Mouse (Mus musculus) testis, adult 2 months (tissue): ENCODE measurements around the gene 4930558C23Rik. TPM values are rescaled to one million over a fixed set of nuclear protein-coding genes. Genes with fewer than 3 reads are reported as not detected.
"Not testable (repeated sequence)": the region's sequence is repeated elsewhere in the genome, so short reads cannot be mapped to it uniquely, and the experiment has no call there.

Source experiments
- H3K27ac ChIP-seq: fragments of 200-500 bp; 2 replicates; pipeline ENCODE4 v1.5.1; 2012; ENCODE audit warnings: low read depth, low read length; ENCODE audit not compliant: control insufficient read depth, insufficient read depth
- H3K27me3 ChIP-seq: fragments of 200-500 bp; 2 replicates; pipeline ENCODE4 v1.6.1; 2012; ENCODE audit warnings: mild to moderate bottlenecking, low read length, moderate library complexity; ENCODE audit not compliant: control insufficient read depth, insufficient read depth
- H3K36me3 ChIP-seq: fragments of 200-500 bp; 2 replicates; pipeline ENCODE4 v1.6.1; 2012; ENCODE audit warnings: mild to moderate bottlenecking, low read length; ENCODE audit not compliant: control insufficient read depth, insufficient read depth
- H3K4me1 ChIP-seq: fragments of 200-500 bp; 2 replicates; pipeline ENCODE4 v1.6.1; 2012; ENCODE audit warnings: low read length; ENCODE audit not compliant: control insufficient read depth, insufficient read depth
- H3K4me3 ChIP-seq: fragments of 200-500 bp; 2 replicates; pipeline ENCODE4 v1.5.1; 2012; ENCODE audit warnings: low read depth, mild to moderate bottlenecking, low read length, moderate library complexity, mixed read lengths; ENCODE audit not compliant: control insufficient read depth
- CTCF ChIP-seq: fragments of 200-500 bp; IDR thresholded peaks from 2 replicates; pipeline ENCODE4 v1.5.1; 2012; ENCODE audit warnings: low read depth, mild to moderate bottlenecking, inconsistent platforms, low read length, moderate library complexity; ENCODE audit not compliant: control insufficient read depth, insufficient read depth, insufficient replicate concordance
- POLR2A ChIP-seq: fragments of 200-500 bp; IDR thresholded peaks from 2 replicates; pipeline ENCODE4 v1.6.1; 2012; ENCODE audit warnings: low read depth, mild to moderate bottlenecking, inconsistent platforms, low read length, moderate library complexity; ENCODE audit not compliant: control insufficient read depth
- polyA plus RNA-seq: library from polyadenylated mRNA; depleted of rRNA; stranded (reverse); fragments of >200 nt; gene quantifications from 2 replicates; pipeline ENCODE4 v1.2.3, GENCODE M21; 2012

4930558C23Rik gene
- polyA plus RNA-seq, 1 experiment: 300 TPM

DNA sequence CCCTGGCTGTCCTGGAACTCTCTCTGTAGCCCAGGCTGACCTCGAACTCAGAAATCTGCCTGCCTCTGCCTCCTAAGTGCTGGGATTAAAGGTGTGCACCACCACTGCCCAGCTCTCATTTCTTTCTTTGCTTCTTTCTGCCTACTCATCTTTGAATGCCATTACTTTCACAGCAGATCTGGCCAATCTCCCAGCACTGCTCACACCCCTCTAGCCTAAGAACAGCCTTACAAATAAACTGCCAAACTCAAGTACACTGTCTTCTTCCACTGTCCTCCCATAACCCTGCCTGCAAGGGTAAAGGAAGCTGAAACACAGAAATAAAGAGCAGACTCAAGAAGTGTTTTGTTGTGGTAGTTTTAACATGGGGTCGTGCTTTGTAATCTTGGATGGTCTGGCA, 44.9 kb downstream of the 4930558C23Rik start:
- Histone ChIP-seq H3K27me3 (no peaks in the 10 kb centered on the region), H3K4me3 (no peak overlapping the region), H3K27ac (no peak overlapping the region), H3K36me3 (peaks cover 4% of the 10 kb centered on the region), H3K4me1 (no peaks in the 10 kb centered on the region)
- no peak for TF ChIP-seq POLR2A
- TF ChIP-seq CTCF: no peak

- H3K4me1 ChIP-seq, H3K36me3 ChIP-seq, H3K27me3 ChIP-seq: not testable (repeated sequence)
- TF ChIP-seq POLR2A: peak; percentile 24; the same call in 1 of the 2 replicates
- Histone ChIP-seq H3K27ac (peak within 1 kb of the TSS; percentile 33; the same call in 1 of the 2 replicates), H3K4me3 (peak within 1 kb of the TSS; percentile 76)
Observed at GRCm38 (mm10) chr3:95356701-95357449, 45.8 kb downstream of the 4930558C23Rik start, which contains the start of gene Setdb1. Setdb1 (minus strand) TSS chr3:95357202.

- H3K36me3 ChIP-seq, H3K4me1 ChIP-seq, H3K27me3 ChIP-seq, H3K4me3 ChIP-seq, H3K27ac ChIP-seq: not testable (repeated sequence)
Observed at GRCm38 (mm10) chr3:95355911-95356544, 46.6 kb downstream of the 4930558C23Rik start.

- Histone ChIP-seq H3K36me3 (peaks cover 6% of the 10 kb centered on the region), H3K27me3 (no peaks in the 10 kb centered on the region), H3K4me1 (no peaks in the 10 kb centered on the region), H3K4me3 (no peak overlapping the region), H3K27ac (no peak overlapping the region)
- no peak for TF ChIP-seq CTCF
- no peak for TF ChIP-seq POLR2A
Observed at GRCm38 (mm10) chr3:95349491-95349890, 53.1 kb downstream of the 4930558C23Rik start.

- H3K36me3 ChIP-seq, H3K4me3 ChIP-seq, H3K27ac ChIP-seq, H3K4me1 ChIP-seq, H3K27me3 ChIP-seq: not testable (repeated sequence)
Observed at GRCm38 (mm10) chr3:95348343-95348742, 54.3 kb downstream of the 4930558C23Rik start.

DNA sequence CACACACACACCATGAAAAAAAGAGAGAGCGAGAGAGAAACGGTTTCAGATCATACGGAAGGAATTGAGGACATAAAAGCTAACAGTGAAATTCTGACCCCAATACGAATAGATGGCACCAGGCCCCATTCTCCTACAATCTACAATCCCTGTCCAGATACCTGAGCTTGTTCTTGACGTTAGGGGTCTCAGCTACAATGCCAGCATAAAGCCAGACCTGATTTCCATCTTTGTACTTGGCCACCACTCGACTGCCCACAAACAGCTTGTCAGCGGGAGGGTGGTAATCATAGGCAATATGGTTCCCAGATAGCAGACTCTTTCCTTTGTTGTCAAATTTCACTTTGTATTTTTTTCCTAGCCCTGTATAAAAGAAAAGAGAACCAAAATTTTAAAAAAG, 56.2 kb downstream of the 4930558C23Rik start:
- Histone ChIP-seq H3K4me3 (no peak overlapping the region), H3K36me3 (peaks cover 5% of the 10 kb centered on the region; the same call in 1 of the 2 replicates), H3K27ac (no peak overlapping the region), H3K27me3 (no peaks in the 10 kb centered on the region), H3K4me1 (no peaks in the 10 kb centered on the region)
- TF ChIP-seq CTCF (no peak), POLR2A (no peak)

DNA sequence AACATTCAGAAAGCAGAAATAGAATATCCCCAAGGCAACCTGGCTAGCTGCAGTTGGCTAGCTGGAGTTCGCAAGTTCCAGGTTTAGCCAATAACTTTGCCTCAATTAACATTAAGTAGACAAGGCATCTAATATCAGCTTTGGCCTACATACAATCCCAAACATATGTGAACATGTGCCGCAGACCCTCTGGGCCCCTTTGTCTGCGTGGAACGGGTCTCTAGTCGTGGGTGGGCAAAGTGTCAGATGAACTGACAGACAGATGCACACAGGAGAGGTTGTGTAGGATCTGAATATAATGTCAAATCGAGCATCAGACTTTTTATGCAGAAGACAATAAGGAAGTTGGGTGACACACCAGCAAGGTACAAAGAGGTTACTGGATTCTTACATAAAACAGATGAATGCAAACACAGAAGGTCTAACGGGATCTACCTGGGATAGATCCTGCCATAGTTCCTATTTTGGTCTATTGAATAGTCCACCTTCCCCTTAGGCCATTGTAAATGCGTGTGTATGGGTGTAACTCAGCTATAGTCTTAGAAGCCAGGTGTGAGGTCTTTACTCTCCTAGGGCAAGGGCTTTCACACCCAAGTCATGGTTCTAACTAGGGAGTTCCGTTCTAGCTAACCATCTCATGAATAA, 59.2 kb downstream of the 4930558C23Rik start:
- not testable (repeated sequence) for H3K4me1 ChIP-seq, H3K27ac ChIP-seq, H3K27me3 ChIP-seq, H3K36me3 ChIP-seq, H3K4me3 ChIP-seq
